Mouse (Mus musculus): ENCODE data around the gene Rhox2e. TPM values are rescaled to one million over a fixed set of nuclear protein-coding genes. Genes with fewer than 3 reads are reported as not detected.
"Not testable (repeated sequence)": the region's sequence is repeated elsewhere in the genome, so short reads cannot be mapped to it uniquely, and the experiment has no call there.

Rhox2e gene
- not detected in 2 replicates for polyA plus RNA-seq (2014; fragmentation: Nextera tagmentation; extraction: Ambion mirVana)

- not testable (repeated sequence) for H3K9ac ChIP-seq (replicated peaks; ENCODE audit: low read length); ATAC-seq (replicated peaks; ENCODE audit: insufficient number of reproducible peaks, low FRiP score, low TSS enrichment, low read depth); H3K27me3 ChIP-seq (ENCODE audit: control insufficient read depth, insufficient read depth, low read length); H3K27ac ChIP-seq (replicated peaks; ENCODE audit: low read depth, low read length); H3K4me1 ChIP-seq (ENCODE audit: control insufficient read depth, insufficient read depth, low read length); H3K36me3 ChIP-seq (replicated peaks; ENCODE audit: control insufficient read depth, insufficient read depth, low read depth, low read length); H3K4me2 ChIP-seq (ENCODE audit: low read depth, low read length); H3K4me3 ChIP-seq (ENCODE audit: low read depth, low read length); H3K9me3 ChIP-seq (replicated peaks; ENCODE audit: control insufficient read depth, low read length); DNase-seq (ENCODE audit: low spot score)
- WGBS = 96% methylated on average over 2 of the region's 8 CpGs
These were observed at the start of gene Rhox2e for GRCm38 (mm10) chrX:37530152-37530551. TSS of gene Rhox2e (plus strand) at chrX:37530452.

- not testable (repeated sequence) for H3K4me1 ChIP-seq (ENCODE audit: control insufficient read depth, insufficient read depth, low read length); H3K27ac ChIP-seq (replicated peaks; ENCODE audit: low read depth, low read length); H3K9ac ChIP-seq (replicated peaks; ENCODE audit: low read length); H3K9me3 ChIP-seq (replicated peaks; ENCODE audit: control insufficient read depth, low read length); H3K4me2 ChIP-seq (ENCODE audit: low read depth, low read length); H3K4me3 ChIP-seq (ENCODE audit: low read depth, low read length); H3K27me3 ChIP-seq (ENCODE audit: control insufficient read depth, insufficient read depth, low read length); ATAC-seq (replicated peaks; ENCODE audit: insufficient number of reproducible peaks, low FRiP score, low TSS enrichment, low read depth); H3K36me3 ChIP-seq (replicated peaks; ENCODE audit: control insufficient read depth, insufficient read depth, low read depth, low read length); DNase-seq (ENCODE audit: low spot score)
- 97% methylated on average over 14 of the region's 18 CpGs for WGBS
These were observed 16.2 kb upstream of the Rhox2e start, which contains the start of gene Rhox4d for GRCm38 (mm10) chrX:37514059-37514458. TSS of gene Rhox4d (plus strand) at chrX:37514359.

GRCm38 (mm10) chrX:37541719-37542118, 11.5 kb downstream of the Rhox2e start, which contains the start of gene Rhox3e:
TSS of gene Rhox3e (plus strand) at chrX:37542019.
- not testable (repeated sequence) for ATAC-seq (replicated peaks; ENCODE audit: insufficient number of reproducible peaks, low FRiP score, low TSS enrichment, low read depth); H3K4me3 ChIP-seq (ENCODE audit: low read depth, low read length); H3K9ac ChIP-seq (replicated peaks; ENCODE audit: low read length); H3K4me2 ChIP-seq (ENCODE audit: low read depth, low read length); H3K36me3 ChIP-seq (replicated peaks; ENCODE audit: control insufficient read depth, insufficient read depth, low read depth, low read length); H3K9me3 ChIP-seq (replicated peaks; ENCODE audit: control insufficient read depth, low read length); H3K27ac ChIP-seq (replicated peaks; ENCODE audit: low read depth, low read length); H3K27me3 ChIP-seq (ENCODE audit: control insufficient read depth, insufficient read depth, low read length); DNase-seq (ENCODE audit: low spot score); H3K4me1 ChIP-seq (ENCODE audit: control insufficient read depth, insufficient read depth, low read length)
- no CpG with 5 or more reads among the region's 4 CpGs for WGBS

- H3K9ac ChIP-seq (replicated peaks; ENCODE audit: low read length); H3K27ac ChIP-seq (replicated peaks; ENCODE audit: low read depth, low read length); H3K4me3 ChIP-seq (ENCODE audit: low read depth, low read length); H3K27me3 ChIP-seq (ENCODE audit: control insufficient read depth, insufficient read depth, low read length); H3K4me1 ChIP-seq (ENCODE audit: control insufficient read depth, insufficient read depth, low read length); DNase-seq (ENCODE audit: low spot score); ATAC-seq (replicated peaks; ENCODE audit: insufficient number of reproducible peaks, low FRiP score, low TSS enrichment, low read depth); H3K36me3 ChIP-seq (replicated peaks; ENCODE audit: control insufficient read depth, insufficient read depth, low read depth, low read length); H3K9me3 ChIP-seq (replicated peaks; ENCODE audit: control insufficient read depth, low read length); H3K4me2 ChIP-seq (ENCODE audit: low read depth, low read length): not testable (repeated sequence)
- WGBS = 100% methylated on average over 10 of the region's 18 CpGs
These were observed 26.9 kb downstream of the Rhox2e start, which contains the start of gene Rhox4e for GRCm38 (mm10) chrX:37557112-37557511. TSS of gene Rhox4e (plus strand) at chrX:37557412.

GRCm38 (mm10) chrX:37571105-37571504, 40.9 kb downstream of the Rhox2e start, which contains the start of gene Rhox2f:
TSS of gene Rhox2f (plus strand) at chrX:37571405.
- not testable (repeated sequence) for H3K27me3 ChIP-seq (ENCODE audit: control insufficient read depth, insufficient read depth, low read length); ATAC-seq (replicated peaks; ENCODE audit: insufficient number of reproducible peaks, low FRiP score, low TSS enrichment, low read depth); H3K4me3 ChIP-seq (ENCODE audit: low read depth, low read length); H3K27ac ChIP-seq (replicated peaks; ENCODE audit: low read depth, low read length); H3K36me3 ChIP-seq (replicated peaks; ENCODE audit: control insufficient read depth, insufficient read depth, low read depth, low read length); H3K9me3 ChIP-seq (replicated peaks; ENCODE audit: control insufficient read depth, low read length); DNase-seq (ENCODE audit: low spot score); H3K9ac ChIP-seq (replicated peaks; ENCODE audit: low read length); H3K4me1 ChIP-seq (ENCODE audit: control insufficient read depth, insufficient read depth, low read length); H3K4me2 ChIP-seq (ENCODE audit: low read depth, low read length)
- WGBS = 88% methylated on average over 6 of the region's 8 CpGs

GRCm38 (mm10) chrX:37572638-37573037, 42.4 kb downstream of the Rhox2e start:
- H3K9ac ChIP-seq (replicated peaks; ENCODE audit: low read length); H3K4me1 ChIP-seq (ENCODE audit: control insufficient read depth, insufficient read depth, low read length); H3K9me3 ChIP-seq (replicated peaks; ENCODE audit: control insufficient read depth, low read length); H3K4me3 ChIP-seq (ENCODE audit: low read depth, low read length); ATAC-seq (replicated peaks; ENCODE audit: insufficient number of reproducible peaks, low FRiP score, low TSS enrichment, low read depth); H3K27ac ChIP-seq (replicated peaks; ENCODE audit: low read depth, low read length); H3K4me2 ChIP-seq (ENCODE audit: low read depth, low read length); H3K36me3 ChIP-seq (replicated peaks; ENCODE audit: control insufficient read depth, insufficient read depth, low read depth, low read length); H3K27me3 ChIP-seq (ENCODE audit: control insufficient read depth, insufficient read depth, low read length): not testable (repeated sequence)
- peak; percentile 9 for DNase-seq (ENCODE audit: low spot score)
- WGBS = 70% methylated on average over 2 of the region's 2 CpGs

- not testable (repeated sequence) for H3K9ac ChIP-seq (replicated peaks; ENCODE audit: low read length); H3K4me1 ChIP-seq (ENCODE audit: control insufficient read depth, insufficient read depth, low read length); H3K36me3 ChIP-seq (replicated peaks; ENCODE audit: control insufficient read depth, insufficient read depth, low read depth, low read length); ATAC-seq (replicated peaks; ENCODE audit: insufficient number of reproducible peaks, low FRiP score, low TSS enrichment, low read depth); H3K27me3 ChIP-seq (ENCODE audit: control insufficient read depth, insufficient read depth, low read length); H3K9me3 ChIP-seq (replicated peaks; ENCODE audit: control insufficient read depth, low read length); H3K27ac ChIP-seq (replicated peaks; ENCODE audit: low read depth, low read length); DNase-seq (ENCODE audit: low spot score); H3K4me2 ChIP-seq (ENCODE audit: low read depth, low read length); H3K4me3 ChIP-seq (ENCODE audit: low read depth, low read length)
These were observed 50.4 kb downstream of the Rhox2e start, which contains the start of gene Rhox3f for GRCm38 (mm10) chrX:37580692-37581091. TSS of gene Rhox3f (plus strand) at chrX:37580992.

Data from embryonic facial prominence, embryonic 11.5 days (tissue).